Mouse (Mus musculus) frontal cortex, adult (tissue): ENCODE results near the gene Higd2a.
A peak's percentile ranks its signal among the peaks of the same experiment; 100 is the strongest.

Experiments
- ATAC-seq: cut with Nextera tagmentation; 2 replicates; pipeline ENCODE4 v1.9.2; 2017; ENCODE audit warnings: mild to moderate bottlenecking, moderate library complexity, mixed read lengths; ENCODE audit not compliant: low TSS enrichment

Gene Higd2a

DNA sequence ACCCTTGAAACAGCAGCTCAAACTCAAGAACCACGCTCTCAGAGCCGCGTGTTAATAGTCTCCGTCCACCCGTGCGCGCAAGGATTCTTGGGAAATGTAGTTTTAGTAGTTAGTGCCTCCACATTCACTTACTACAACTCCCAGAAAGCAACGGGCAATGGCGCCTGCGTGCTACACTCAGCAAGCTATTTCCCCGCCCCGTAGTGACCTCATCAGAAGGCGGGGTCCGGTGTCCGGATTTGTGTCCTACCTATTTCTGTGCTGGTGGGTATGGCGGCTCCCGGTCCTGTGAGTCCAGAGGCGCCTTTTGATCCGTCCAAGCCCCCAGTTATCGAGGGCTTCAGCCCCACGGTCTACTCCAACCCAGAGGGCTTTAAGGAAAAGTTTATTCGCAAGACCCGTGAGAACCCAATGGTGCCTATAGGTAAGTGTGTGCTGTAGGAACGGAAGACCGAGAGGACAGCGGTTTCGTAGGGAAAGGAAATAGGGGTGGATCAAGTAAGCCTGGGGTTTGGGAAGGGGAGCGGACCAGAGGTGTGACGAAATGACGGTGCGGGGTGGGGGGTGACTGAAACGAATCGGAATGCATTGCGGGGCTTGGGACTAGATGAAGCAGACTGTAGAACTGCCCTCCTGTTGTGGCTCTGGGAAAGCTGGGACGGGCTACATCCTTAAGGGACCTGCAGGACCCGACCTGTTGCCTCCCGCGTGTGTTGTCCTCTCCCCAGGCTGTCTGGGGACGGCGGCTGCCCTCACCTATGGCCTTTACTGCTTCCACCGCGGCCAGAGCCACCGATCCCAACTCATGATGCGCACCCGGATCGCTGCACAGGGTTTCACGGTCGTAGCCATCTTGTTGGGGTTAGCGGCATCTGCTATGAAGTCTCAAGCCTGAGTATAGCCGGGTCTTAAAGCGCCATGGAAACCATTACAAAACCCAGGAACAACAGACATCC is at the start of gene Higd2a, which contains the start of gene Nop16:
Higd2a (plus strand) TSS at position 212 of the 956 bp plus-strand sequence.
Nop16 (minus strand) TSS at position 95 of the 956 bp plus-strand sequence.
- peak; percentile 94 for ATAC-seq

DNA sequence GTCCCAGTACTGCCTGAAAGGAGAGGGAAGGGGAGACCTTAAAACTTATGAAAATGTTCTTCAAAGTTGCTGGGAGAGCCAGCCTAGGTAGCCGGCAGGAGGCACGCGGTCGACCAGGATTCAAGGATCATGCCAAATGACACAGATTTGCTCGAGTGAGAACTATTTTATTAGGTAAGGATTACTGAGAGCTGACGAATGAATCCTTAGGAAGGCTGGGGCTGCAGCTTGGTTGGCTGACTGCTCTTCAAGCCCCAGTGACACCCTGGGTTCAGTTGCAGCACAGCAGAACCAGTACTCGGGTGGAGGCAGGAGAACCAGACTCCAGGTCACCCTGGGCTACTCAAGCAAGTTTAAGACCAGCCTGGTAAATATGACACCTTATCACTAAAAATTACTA is 42.0 kb upstream of the Higd2a start:
- ATAC-seq: no peak

- no peak for ATAC-seq
Measured at GRCm38 (mm10) chr13:54556176-54556575, 33.8 kb upstream of the Higd2a start.

DNA sequence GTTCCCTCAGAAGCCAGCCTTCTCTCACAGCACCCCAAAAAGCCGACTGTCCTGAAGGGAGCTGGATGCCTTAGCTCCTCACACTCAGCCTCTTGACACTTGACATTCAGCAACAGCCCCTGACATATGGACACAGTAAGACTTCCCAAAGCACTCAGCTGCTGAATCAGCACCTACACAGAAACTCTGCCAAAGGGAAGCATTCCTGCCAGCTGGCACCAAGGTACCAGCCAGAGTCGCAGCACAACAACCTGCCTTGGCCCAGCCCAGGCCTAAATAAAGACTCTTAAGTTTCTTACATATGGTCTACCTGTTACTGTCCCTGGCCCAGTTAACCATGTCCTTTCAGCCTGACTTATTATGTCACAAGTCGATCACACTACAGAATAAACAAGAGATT is 33.2 kb upstream of the Higd2a start:
- no peak for ATAC-seq

GRCm38 (mm10) chr13:54557652-54558051 is 32.4 kb upstream of the Higd2a start:
- ATAC-seq: peak; percentile 60

DNA sequence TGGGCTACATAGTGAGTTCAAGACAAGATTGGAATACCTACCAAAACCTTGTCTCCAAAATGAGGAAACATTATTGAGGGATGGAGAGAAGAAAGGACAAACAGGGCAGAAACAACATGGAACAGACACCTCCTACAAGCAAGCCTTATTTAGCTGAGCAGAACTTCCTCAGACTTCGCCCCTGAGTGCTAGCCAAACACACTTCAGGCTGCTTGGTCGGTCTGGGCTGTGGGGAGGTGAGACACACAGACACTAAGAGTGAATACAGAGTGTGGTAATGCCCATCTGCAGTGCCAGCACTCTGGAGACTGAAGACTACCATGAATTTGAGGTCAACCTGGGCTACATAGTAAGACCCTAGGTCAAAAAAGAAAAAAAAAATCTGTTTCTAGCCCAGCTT is 30.4 kb upstream of the Higd2a start:
- no peak for ATAC-seq

DNA sequence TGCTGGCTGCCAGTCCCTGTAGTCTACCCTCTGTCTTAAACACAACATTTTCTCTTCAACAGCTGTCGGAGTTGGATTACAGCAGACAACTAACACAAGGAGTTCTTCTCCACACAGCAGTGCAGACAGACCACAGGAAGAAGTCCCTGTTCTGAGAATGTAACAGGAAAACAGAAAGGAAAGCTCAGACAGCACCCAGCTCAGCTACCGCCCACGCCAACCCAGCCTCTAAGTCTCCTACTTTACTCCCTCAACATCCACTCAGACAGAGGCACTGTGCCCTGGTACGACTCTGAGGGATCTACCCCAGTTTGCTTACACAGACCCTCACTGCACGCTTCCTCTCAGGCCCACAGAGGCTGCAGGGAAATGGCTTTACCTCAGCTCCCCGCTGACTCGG is 29.4 kb upstream of the Higd2a start:
- peak; percentile 46 for ATAC-seq

- no peak for ATAC-seq
Measured at GRCm38 (mm10) chr13:54562562-54562961, 27.4 kb upstream of the Higd2a start.

DNA sequence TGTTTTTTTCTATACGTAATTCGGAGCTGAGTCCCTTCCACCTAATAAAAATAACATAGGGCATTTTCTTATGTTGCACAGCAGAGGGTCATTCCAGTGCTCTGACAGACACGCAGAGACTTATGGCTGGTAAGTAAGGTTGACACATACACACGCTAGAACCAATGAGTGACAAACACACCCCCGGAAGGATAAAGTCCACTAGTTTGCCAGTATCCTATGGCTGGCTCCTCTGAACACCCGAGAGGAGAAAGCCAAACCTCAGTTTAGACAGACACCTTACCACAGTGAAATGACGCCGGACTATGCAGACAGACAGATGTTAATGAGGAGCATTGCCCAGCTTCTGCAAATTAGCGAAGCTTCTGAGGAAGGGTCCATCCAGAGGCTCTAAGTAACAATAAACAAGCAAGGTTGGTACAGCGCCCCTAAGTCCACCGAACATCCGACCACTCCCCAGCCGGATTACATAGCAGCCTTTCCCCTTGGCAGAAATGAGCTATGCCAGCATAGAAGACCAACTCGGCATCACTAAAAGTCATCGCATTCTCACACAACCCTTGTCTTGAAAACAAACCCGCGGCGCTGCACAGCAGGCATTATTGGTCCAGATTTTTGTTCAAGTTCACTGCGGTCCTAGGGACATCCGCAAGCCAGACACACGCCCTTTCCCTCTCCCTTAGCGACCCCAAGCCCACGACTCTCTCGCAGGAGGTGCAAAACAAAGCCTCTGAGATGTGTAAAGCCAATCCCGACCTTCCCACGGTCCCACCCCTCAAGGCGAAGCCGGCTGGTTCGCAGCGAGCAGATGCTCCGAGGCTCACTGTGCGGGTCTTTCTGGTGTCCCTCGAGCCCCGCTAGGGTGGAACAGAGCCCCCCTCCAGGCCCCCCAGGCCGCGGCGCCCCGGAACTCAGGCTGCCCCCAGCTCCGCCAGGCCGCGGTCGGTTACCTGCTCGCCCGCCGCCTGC is 25.5 kb upstream of the Higd2a start:
- ATAC-seq: peak; percentile 17; the same call in 1 of the 2 replicates

- peak; percentile 94 for ATAC-seq
Measured at GRCm38 (mm10) chr13:54565201-54565581, 24.8 kb upstream of the Higd2a start, which contains the start of gene 4833439L19Rik. Gene 4833439L19Rik (minus strand): TSS chr13:54565435.

DNA sequence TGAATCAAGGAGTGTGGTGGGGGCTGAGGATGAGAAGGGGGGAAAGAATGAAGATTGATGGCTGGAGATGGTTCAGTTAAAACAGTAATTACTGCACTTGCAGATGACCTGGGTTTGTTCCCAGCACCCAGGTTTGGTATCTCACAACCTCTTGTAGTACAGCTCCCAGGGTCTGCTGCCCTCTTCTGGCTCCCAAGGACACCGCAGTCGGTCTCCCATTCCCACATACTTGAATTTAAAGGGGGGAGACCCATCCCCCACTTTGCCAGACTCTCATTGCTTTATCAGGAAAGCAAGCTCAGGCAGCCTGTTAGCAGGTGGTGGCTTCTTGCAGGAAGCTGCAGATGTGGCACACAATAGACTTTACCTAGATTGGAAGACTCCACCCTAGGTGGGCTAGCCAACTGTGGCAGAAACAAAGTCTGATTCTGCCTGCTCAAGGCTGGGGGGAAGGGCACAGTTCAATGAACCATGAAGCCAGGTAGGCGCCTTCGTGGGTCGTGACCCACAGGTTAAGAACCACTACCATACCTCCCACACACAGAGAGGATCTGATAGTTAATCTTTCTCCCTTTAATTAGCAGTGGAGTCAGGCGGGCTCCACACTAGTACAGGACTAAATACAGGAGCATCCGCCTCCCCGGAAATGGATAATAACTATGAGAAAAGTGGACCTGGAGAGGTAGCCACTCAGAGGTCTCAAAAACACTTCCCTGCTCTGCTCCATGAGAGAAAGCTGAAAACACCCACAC is 24.2 kb upstream of the Higd2a start:
- peak; percentile 34 for ATAC-seq

DNA sequence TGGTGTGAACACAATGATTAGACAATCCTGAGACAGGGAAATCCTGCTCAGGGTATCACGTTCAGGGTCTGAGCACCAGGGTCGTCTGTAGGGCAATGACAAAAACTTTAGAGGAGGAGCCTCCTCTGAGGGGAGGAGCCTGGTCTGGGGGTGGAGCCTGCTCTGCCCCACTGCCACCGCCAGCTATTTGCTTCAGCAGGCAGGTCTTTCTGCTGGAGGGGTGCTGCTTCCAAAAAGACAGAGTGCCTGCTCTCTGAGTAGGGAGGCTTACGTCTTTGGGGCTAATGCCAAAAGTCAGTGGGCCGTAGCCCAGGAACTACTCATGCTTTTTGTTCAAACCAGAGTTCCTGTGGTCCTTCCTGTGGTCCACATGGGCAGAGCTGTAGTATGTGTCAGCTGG is 21.6 kb upstream of the Higd2a start:
- no peak for ATAC-seq

- no peak for ATAC-seq
Measured at GRCm38 (mm10) chr13:54569282-54569681, 20.7 kb upstream of the Higd2a start.

- ATAC-seq: no peak
Measured at GRCm38 (mm10) chr13:54570736-54571135, 19.3 kb upstream of the Higd2a start.

DNA sequence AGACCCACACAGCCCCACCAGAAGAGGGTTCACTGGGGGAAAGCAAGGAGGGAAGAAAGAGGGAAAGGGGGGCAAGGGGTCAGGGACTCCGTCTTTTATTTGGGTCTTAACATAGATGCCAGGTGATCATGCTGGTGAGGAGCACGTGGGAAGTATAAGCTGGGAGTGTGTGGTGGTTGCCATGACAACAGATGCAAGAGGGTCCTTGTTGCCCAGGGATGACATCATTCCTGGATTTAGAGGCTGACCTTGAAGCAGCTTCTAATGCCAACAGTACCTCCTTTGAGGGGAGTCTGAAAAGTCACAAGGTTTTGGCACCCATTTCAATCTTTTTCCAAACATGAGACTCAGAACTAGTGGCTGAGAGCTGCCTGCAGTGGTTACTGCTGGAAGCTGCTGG is 18.4 kb upstream of the Higd2a start:
- ATAC-seq: no peak

DNA sequence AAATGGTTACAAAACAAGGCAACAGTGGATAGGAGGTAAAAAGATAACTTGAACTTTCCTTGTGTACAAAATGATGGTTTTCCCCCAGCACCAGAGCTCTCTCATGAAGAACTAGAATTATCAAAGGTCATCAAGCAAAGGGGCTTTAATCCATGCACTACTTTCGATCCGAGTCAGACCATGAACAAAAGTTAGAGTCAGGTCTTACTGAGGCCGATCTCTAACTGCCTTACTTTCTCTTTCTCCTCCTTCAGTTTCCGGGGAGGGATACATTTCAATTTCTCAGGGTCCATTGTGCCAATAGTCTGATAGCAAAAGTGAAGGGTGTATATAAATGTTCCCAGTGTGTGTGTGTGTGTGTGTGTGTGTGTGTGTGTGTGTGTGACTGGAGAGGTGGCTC is 17.4 kb upstream of the Higd2a start:
- ATAC-seq: no peak

GRCm38 (mm10) chr13:54574854-54575481 is 15.0 kb upstream of the Higd2a start, which contains the start of gene Arl10:
Gene Arl10 (plus strand): TSS chr13:54575015.
- ATAC-seq: peak; percentile 81

- ATAC-seq: no peak
Measured at GRCm38 (mm10) chr13:54575489-54575888, 14.5 kb upstream of the Higd2a start.

GRCm38 (mm10) chr13:54577652-54578507 is 12.1 kb upstream of the Higd2a start:
- ATAC-seq: no peak

DNA sequence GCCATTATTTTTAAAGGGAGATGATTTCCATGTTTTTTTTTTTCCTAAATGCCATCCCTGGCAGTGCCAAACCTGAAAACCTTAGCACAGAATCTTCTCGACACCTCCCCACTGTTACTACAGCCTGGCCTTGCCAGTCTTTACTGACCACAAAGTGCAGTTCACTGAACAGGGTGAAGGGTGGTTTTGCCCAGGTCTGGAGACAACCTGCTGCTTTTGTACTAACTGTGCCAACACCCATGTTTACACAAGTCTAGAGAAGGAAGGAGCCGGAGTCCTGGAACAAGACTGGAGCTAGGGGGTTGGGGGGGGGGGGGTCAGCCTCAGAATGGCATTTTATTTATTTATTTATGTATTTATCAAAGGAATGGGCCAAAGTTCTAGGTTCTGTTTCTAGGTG is 8.6 kb upstream of the Higd2a start:
- no peak for ATAC-seq
